Comparison of ENCODE assay signal across 13 mouse cellular contexts in the genomic region with DNA sequence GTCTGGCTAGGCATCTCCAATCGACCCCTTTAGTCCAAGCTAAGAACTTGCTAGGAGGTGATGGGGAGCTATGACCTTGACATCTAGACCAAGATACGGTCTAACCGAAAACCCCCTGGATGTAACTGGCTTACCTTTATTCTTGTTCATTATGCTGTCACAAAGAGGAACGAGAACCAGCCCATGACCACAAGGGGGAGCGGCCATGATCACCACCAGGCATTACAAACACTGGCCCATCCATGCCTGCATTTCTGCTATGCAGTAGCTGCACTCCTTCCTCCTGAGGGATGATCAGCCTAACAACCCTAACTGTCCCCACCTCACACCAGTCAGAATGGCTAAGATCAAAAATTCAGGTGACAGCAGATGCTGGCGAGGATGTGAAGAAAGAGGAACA. TPM values are rescaled to one million over a fixed set of nuclear protein-coding genes. Genes with fewer than 3 reads are reported as not detected.
A peak's percentile ranks its signal among the peaks of the same experiment; 100 is the strongest.
DNase-seq lines count a peak whose midpoint lies in the region; ATAC-seq and TF ChIP-seq lines count a peak whose summit lies in the region.
"Had no signal": no experiment of that assay in that cellular context is flagged by ENCODE, and none has a peak within 500 bp of the region (broad histone marks: within the 10 kb centered on the region; RNA-seq: fewer than 3 reads in every experiment).

No protein-coding gene starts in this region.

- TF ChIP-seq CTCF in intestine, postnatal 0 days (IDR thresholded peaks at IDR 0.05; ENCODE audit: low read depth): peak; percentile 44
- TF ChIP-seq CTCF in cortical plate, adult 2 months (IDR thresholded peaks at IDR 0.05; ENCODE audit: extremely low read depth, insufficient read depth, low read length): peak; percentile 13; the same call in 1 of the 2 replicates
- TF ChIP-seq CTCF in midbrain, postnatal 0 days (IDR thresholded peaks at IDR 0.05): peak; percentile 61

- TF ChIP-seq POLR2A in cortical plate, adult 2 months (IDR thresholded peaks at IDR 0.05; ENCODE audit: extremely low read depth, insufficient read depth, low read length): no peak

- no peak overlapping the region for H3K4me2 ChIP-seq in intestine, postnatal 0 days (replicated peaks; ENCODE audit: low read depth)
- H3K4me2 ChIP-seq in intestine, embryonic 16.5 days (ENCODE audit: low read depth, low read length): no peak overlapping the region
- no peak overlapping the region for H3K4me2 ChIP-seq in midbrain, embryonic 16.5 days (ENCODE audit: low read length)
- H3K4me2 ChIP-seq in midbrain, postnatal 0 days (ENCODE audit: low read depth, low read length, poor library complexity, severe bottlenecking): no peak overlapping the region
- H3K4me2 ChIP-seq: liver, embryonic 13.5 days had no signal

- H3K9me3 ChIP-seq in intestine, postnatal 0 days (ENCODE audit: control insufficient read depth): no peaks in the 10 kb centered on the region
- H3K9me3 ChIP-seq in intestine, embryonic 16.5 days (ENCODE audit: control insufficient read depth, low read length): no peaks in the 10 kb centered on the region
- no peaks in the 10 kb centered on the region for H3K9me3 ChIP-seq in midbrain, embryonic 10.5 days (replicated peaks)
- no peaks in the 10 kb centered on the region for H3K9me3 ChIP-seq in midbrain, embryonic 16.5 days (replicated peaks; ENCODE audit: control insufficient read depth, low read length, poor library complexity, severe bottlenecking)
- no peaks in the 10 kb centered on the region for H3K9me3 ChIP-seq in midbrain, postnatal 0 days (ENCODE audit: low read length)
- H3K9me3 ChIP-seq: liver, embryonic 13.5 days had no signal

- peak; percentile 16 for DNase-seq in midbrain, embryonic 10.5 days (ENCODE audit: low spot score)
- peak; percentile 10 for DNase-seq in midbrain, postnatal 0 days (ENCODE audit: low spot score)
- no peak for DNase-seq in thymus, adult 18-20 months
- DNase-seq: liver, embryonic 13.5 days had no signal

- H3K36me3 ChIP-seq in intestine, postnatal 0 days (ENCODE audit: control insufficient read depth, insufficient read depth): no peaks in the 10 kb centered on the region
- no peaks in the 10 kb centered on the region for H3K36me3 ChIP-seq in intestine, embryonic 16.5 days (ENCODE audit: control insufficient read depth, insufficient read depth, low read length)
- no peaks in the 10 kb centered on the region for H3K36me3 ChIP-seq in midbrain, embryonic 10.5 days
- H3K36me3 ChIP-seq in midbrain, embryonic 16.5 days (ENCODE audit: control insufficient read depth, insufficient read depth, low read length): no peaks in the 10 kb centered on the region
- H3K36me3 ChIP-seq in midbrain, postnatal 0 days (ENCODE audit: insufficient read depth, low read length): no peaks in the 10 kb centered on the region
- H3K36me3 ChIP-seq: liver, embryonic 13.5 days had no signal

- no peak overlapping the region for H3K27ac ChIP-seq in intestine, postnatal 0 days (ENCODE audit: low read depth, low read length)
- no peak overlapping the region for H3K27ac ChIP-seq in intestine, embryonic 16.5 days (ENCODE audit: low read length)
- no peak overlapping the region for H3K27ac ChIP-seq in midbrain, embryonic 10.5 days (replicated peaks)
- H3K27ac ChIP-seq in midbrain, embryonic 16.5 days (ENCODE audit: low read length): no peak overlapping the region
- no peak overlapping the region for H3K27ac ChIP-seq in cortical plate, adult 2 months (ENCODE audit: insufficient read depth, low read length)
- H3K27ac ChIP-seq in midbrain, postnatal 0 days (ENCODE audit: low read depth, low read length): no peak overlapping the region
- H3K27ac ChIP-seq: gastrocnemius, adult 2 months; liver, embryonic 13.5 days; macrophage had no signal

- ATAC-seq in intestine, postnatal 0 days: no peak
- ATAC-seq in intestine, embryonic 16.5 days: no peak
- no peak for ATAC-seq in midbrain, embryonic 16.5 days
- ATAC-seq in midbrain, postnatal 0 days (ENCODE audit: low FRiP score): no peak

- no peak overlapping the region for H3K4me3 ChIP-seq in intestine, postnatal 0 days (ENCODE audit: low read depth, low read length)
- H3K4me3 ChIP-seq in intestine, embryonic 16.5 days (ENCODE audit: low read length): no peak overlapping the region
- H3K4me3 ChIP-seq in midbrain, embryonic 10.5 days: no peak overlapping the region
- H3K4me3 ChIP-seq in midbrain, embryonic 16.5 days (ENCODE audit: low read depth, low read length): no peak overlapping the region
- no peak overlapping the region for H3K4me3 ChIP-seq in cortical plate, adult 2 months (ENCODE audit: insufficient read depth, low read length)
- H3K4me3 ChIP-seq in midbrain, postnatal 0 days (ENCODE audit: low read depth, low read length): no peak overlapping the region
- H3K4me3 ChIP-seq: gastrocnemius, adult 2 months; liver, embryonic 13.5 days; myocyte had no signal

- H3K27me3 ChIP-seq in intestine, postnatal 0 days (replicated peaks; ENCODE audit: control insufficient read depth, insufficient read depth, low read length): no peaks in the 10 kb centered on the region
- H3K27me3 ChIP-seq in intestine, embryonic 16.5 days (replicated peaks; ENCODE audit: control insufficient read depth, insufficient read depth, low read length): no peaks in the 10 kb centered on the region
- no peaks in the 10 kb centered on the region for H3K27me3 ChIP-seq in midbrain, embryonic 10.5 days (ENCODE audit: low read depth, poor library complexity, severe bottlenecking)
- H3K27me3 ChIP-seq in midbrain, embryonic 16.5 days (ENCODE audit: control insufficient read depth, insufficient read depth, low read depth, low read length): no peaks in the 10 kb centered on the region
- no peaks in the 10 kb centered on the region for H3K27me3 ChIP-seq in midbrain, postnatal 0 days (ENCODE audit: insufficient read depth, low read length)
- H3K27me3 ChIP-seq: liver, embryonic 13.5 days had no signal

- H3K9ac ChIP-seq in intestine, postnatal 0 days (ENCODE audit: low read depth, low read length): no peak overlapping the region
- H3K9ac ChIP-seq in intestine, embryonic 16.5 days (ENCODE audit: low read depth, low read length): no peak overlapping the region
- H3K9ac ChIP-seq in midbrain, embryonic 16.5 days (ENCODE audit: low read depth, low read length): no peak overlapping the region
- H3K9ac ChIP-seq in midbrain, postnatal 0 days (replicated peaks; ENCODE audit: low read length, poor library complexity, severe bottlenecking): no peak overlapping the region
- H3K9ac ChIP-seq: liver, embryonic 13.5 days had no signal

- no peaks in the 10 kb centered on the region for H3K4me1 ChIP-seq in intestine, postnatal 0 days (replicated peaks; ENCODE audit: control insufficient read depth, insufficient read depth, low read length)
- no peaks in the 10 kb centered on the region for H3K4me1 ChIP-seq in intestine, embryonic 16.5 days (ENCODE audit: control insufficient read depth, insufficient read depth, low read length)
- no peaks in the 10 kb centered on the region for H3K4me1 ChIP-seq in midbrain, embryonic 10.5 days
- H3K4me1 ChIP-seq in midbrain, embryonic 16.5 days (ENCODE audit: control insufficient read depth, insufficient read depth, low read length): no peaks in the 10 kb centered on the region
- no peaks in the 10 kb centered on the region for H3K4me1 ChIP-seq in cortical plate, adult 2 months (ENCODE audit: control insufficient read depth, insufficient read depth, low read length)
- H3K4me1 ChIP-seq in midbrain, postnatal 0 days (ENCODE audit: insufficient read depth, low read length): no peaks in the 10 kb centered on the region
- H3K4me1 ChIP-seq: liver, embryonic 13.5 days had no signal

- WGBS in intestine, postnatal 0 days: 78% methylated on average over 6 of the region's 6 CpGs
- WGBS in intestine, embryonic 16.5 days: 74% methylated on average over 6 of the region's 6 CpGs
- WGBS in midbrain, embryonic 10.5 days: 72% methylated on average over 6 of the region's 6 CpGs
- WGBS in midbrain, embryonic 16.5 days: 74% methylated on average over 6 of the region's 6 CpGs
- WGBS in midbrain, postnatal 0 days: 70% methylated on average over 6 of the region's 6 CpGs

RNA-seq across cellular contexts. Expression of a gene that starts 35.8 kb away (rescaled TPM):
- not detected in 2 replicates for polyA plus RNA-seq in intestine, postnatal 0 days (2015; fragmentation: Nextera tagmentation; extraction: Ambion mirVana)
- polyA plus RNA-seq in intestine, embryonic 16.5 days (2015; fragmentation: Nextera tagmentation; extraction: Ambion mirVana): not detected in 2 replicates
- not detected in 2 replicates for polyA plus RNA-seq in midbrain, embryonic 10.5 days (2016; fragmentation: Nextera tagmentation; extraction: Ambion mirVana)
- not detected in 2 replicates for polyA plus RNA-seq in midbrain, embryonic 16.5 days (2015; fragmentation: Nextera tagmentation; extraction: Ambion mirVana)
- 0.08 and 0.09 TPM in 2 replicates for polyA plus RNA-seq in cortical plate, adult 2 months (2012; rRNA removed)
- total RNA-seq in midbrain, postnatal 0 days (2014; rRNA removed): not detected in 2 replicates
- polyA plus RNA-seq in midbrain, postnatal 0 days (2015; fragmentation: Nextera tagmentation; extraction: Ambion mirVana): 0.09 TPM in 1 of 2 replicates, not detected in the other
- total RNA-seq: adrenal gland, postnatal 25 days; gastrocnemius, adult 2 months had no signal
- polyA plus RNA-seq: heart, embryonic 14.5 days; liver, embryonic 13.5 days; macrophage had no signal

RNA-seq across cellular contexts. Expression of a gene that starts 52.3 kb away (rescaled TPM):
- polyA plus RNA-seq in intestine, postnatal 0 days (2015; fragmentation: Nextera tagmentation; extraction: Ambion mirVana): not detected in 2 replicates
- polyA plus RNA-seq in intestine, embryonic 16.5 days (2015; fragmentation: Nextera tagmentation; extraction: Ambion mirVana): 0.23 and 0.31 TPM in 2 replicates
- polyA plus RNA-seq in midbrain, embryonic 10.5 days (2016; fragmentation: Nextera tagmentation; extraction: Ambion mirVana): not detected in 2 replicates
- polyA plus RNA-seq in midbrain, embryonic 16.5 days (2015; fragmentation: Nextera tagmentation; extraction: Ambion mirVana): 0.47 and 0.90 TPM in 2 replicates
- 0.02 TPM in 2 replicates for polyA plus RNA-seq in cortical plate, adult 2 months (2012; rRNA removed)
- total RNA-seq in midbrain, postnatal 0 days (2014; rRNA removed): 3.4 and 7.6 TPM in 2 replicates
- polyA plus RNA-seq in midbrain, postnatal 0 days (2015; fragmentation: Nextera tagmentation; extraction: Ambion mirVana): 0.14 and 0.23 TPM in 2 replicates
- polyA plus RNA-seq: heart, embryonic 14.5 days; liver, embryonic 13.5 days; macrophage had no signal

Comparison
In these comparisons a context has a peak if more than half of its experiments do, and no peak if none do; other contexts are left out.
1. DNase-seq: peak in midbrain, embryonic 10.5 days (single experiment) and midbrain, postnatal 0 days (single experiment); none in thymus, adult 18-20 months (0 of 2).
2. Peak in every context shown above with its lines, with median percentiles within 50 percentile points of each other: CTCF ChIP-seq.